Mouse (Mus musculus) stomach, embryonic 16.5 days (tissue): ENCODE measurements around the gene Olfr666. TPM values are rescaled to one million over a fixed set of nuclear protein-coding genes. Genes with fewer than 3 reads are reported as not detected.
"Not testable (repeated sequence)": the region's sequence is repeated elsewhere in the genome, so short reads cannot be mapped to it uniquely, and the experiment has no call there.

Source experiments
- ATAC-seq: fragments of 200-750 bp; cut with Nextera tagmentation; 2 replicates; pipeline ENCODE4 v1.8.0; 2017; ENCODE audit warnings: moderate number of reproducible peaks, moderate TSS enrichment; ENCODE audit not compliant: insufficient read depth, low FRiP score
- H3K27ac ChIP-seq: fragments of 300-500 bp; sonication (generic); 2 replicates; pipeline ENCODE4 v1.5.1; 2014; ENCODE audit warnings: low read length
- H3K27me3 ChIP-seq: fragments of 300-500 bp; sonication (generic); 2 replicates; pipeline ENCODE4 v1.6.1; 2014; ENCODE audit warnings: low read length, control low read depth, mixed read lengths; ENCODE audit not compliant: control insufficient read depth, insufficient read depth
- H3K36me3 ChIP-seq: fragments of 300-500 bp; sonication (generic); 2 replicates; pipeline ENCODE4 v1.6.1; 2014; ENCODE audit warnings: low read length; ENCODE audit not compliant: control insufficient read depth, insufficient read depth
- H3K4me1 ChIP-seq: fragments of 300-500 bp; sonication (generic); 2 replicates; pipeline ENCODE4 v1.6.1; 2014; ENCODE audit warnings: low read length, control low read depth, mixed read lengths; ENCODE audit not compliant: control insufficient read depth, insufficient read depth
- H3K4me2 ChIP-seq: fragments of 300-500 bp; sonication (generic); 2 replicates; pipeline ENCODE4 v1.6.1; 2014; ENCODE audit warnings: low read depth, low read length, mixed read lengths
- H3K4me3 ChIP-seq: fragments of 300-500 bp; sonication (generic); replicated peaks from 2 replicates; pipeline ENCODE4 v1.5.1; 2014; ENCODE audit warnings: mild to moderate bottlenecking, low read length
- H3K9ac ChIP-seq: fragments of 300-500 bp; sonication (generic); 2 replicates; pipeline ENCODE4 v1.6.1; 2014; ENCODE audit warnings: low read length
- H3K9me3 ChIP-seq: fragments of 300-500 bp; sonication (generic); replicated peaks from 2 replicates; pipeline ENCODE4 v1.6.1; 2016; ENCODE audit warnings: low read length, control low read depth; ENCODE audit not compliant: control insufficient read depth
- WGBS: fragments of 180-500 bp; shearing (Covaris S2); extraction: QIAGEN DNeasy Blood & Tissue Kit; methylation state at CpG from one replicate; pipeline ENCODE4 v1.1.7; 2014; 5-methylcytosine and 5-hydroxymethylcytosine counted together
- polyA plus RNA-seq: library from polyadenylated mRNA; unstranded; fragments of >200 nt; fragmentation: Nextera tagmentation; extraction: Ambion mirVana; gene quantifications from 2 replicates; pipeline ENCODE4 v1.2.1, GENCODE M21; 2015

Olfr666 gene
- not detected in 2 replicates for polyA plus RNA-seq

DNA sequence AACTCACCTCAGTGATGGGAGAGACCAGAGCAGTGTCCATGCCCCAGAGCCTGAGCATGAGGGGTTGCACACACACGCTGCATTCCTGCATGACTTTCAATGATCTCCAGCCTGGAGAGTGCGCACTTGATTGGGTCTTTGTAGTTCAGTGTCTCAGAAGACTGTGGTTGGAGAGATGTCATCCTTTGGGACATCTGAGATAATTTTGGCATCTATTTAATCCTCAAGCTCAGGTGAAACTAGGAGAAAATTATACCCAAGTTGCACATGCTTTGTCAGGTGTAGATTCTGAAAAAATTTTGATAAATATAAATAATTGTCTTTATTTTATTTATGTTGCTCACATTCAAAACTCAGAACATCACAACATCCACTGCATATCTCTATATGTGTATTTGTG, at the start of gene Olfr666:
Gene Olfr666 (minus strand): TSS at position 101 of the 400 bp plus-strand sequence.
- 84% methylated on average over 2 of the region's 2 CpGs for WGBS
- Histone ChIP-seq H3K4me1 (no peaks in the 10 kb centered on the region), H3K27ac (no peak within 1 kb of the TSS), H3K9ac (no peak within 1 kb of the TSS), H3K36me3 (no peaks in the 10 kb centered on the region), H3K27me3 (no peaks in the 10 kb centered on the region), H3K4me3 (no peak within 1 kb of the TSS), H3K9me3 (no peaks in the 10 kb centered on the region), H3K4me2 (no peak within 1 kb of the TSS)
- no peak for ATAC-seq

DNA sequence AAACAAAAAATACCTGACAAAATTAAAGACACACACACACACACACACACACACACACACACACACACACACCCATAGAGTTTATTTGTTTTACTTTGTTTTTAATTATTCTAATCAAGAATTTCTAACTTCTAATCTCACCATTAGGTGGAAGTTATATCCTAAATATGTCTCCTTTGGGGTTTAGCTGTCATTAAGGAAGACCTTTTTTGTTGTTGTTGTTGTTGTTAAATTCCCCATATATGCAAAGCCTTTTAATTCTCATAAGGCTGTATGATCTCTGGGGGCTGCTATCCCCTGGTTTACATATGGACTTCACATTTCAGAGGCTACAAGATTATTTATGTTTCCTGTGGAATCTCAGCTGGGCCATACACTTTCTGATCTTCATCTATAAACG, 38.2 kb upstream of the Olfr666 start, which contains the start of gene Olfr669:
Gene Olfr669 (plus strand): TSS at position 301 of the 400 bp plus-strand sequence.
- ATAC-seq, result no peak
- no peak within 1 kb of the TSS for H3K9ac ChIP-seq
- H3K27me3 ChIP-seq, result no peaks in the 10 kb centered on the region
- no peak within 1 kb of the TSS for H3K4me3 ChIP-seq
- no peaks in the 10 kb centered on the region for H3K4me1 ChIP-seq
- WGBS, result 82% methylated on average over 1 of the region's 1 CpGs
- H3K4me2 ChIP-seq, result no peak within 1 kb of the TSS
- no peaks in the 10 kb centered on the region for H3K9me3 ChIP-seq
- no peaks in the 10 kb centered on the region for H3K36me3 ChIP-seq
- no peak within 1 kb of the TSS for H3K27ac ChIP-seq

DNA sequence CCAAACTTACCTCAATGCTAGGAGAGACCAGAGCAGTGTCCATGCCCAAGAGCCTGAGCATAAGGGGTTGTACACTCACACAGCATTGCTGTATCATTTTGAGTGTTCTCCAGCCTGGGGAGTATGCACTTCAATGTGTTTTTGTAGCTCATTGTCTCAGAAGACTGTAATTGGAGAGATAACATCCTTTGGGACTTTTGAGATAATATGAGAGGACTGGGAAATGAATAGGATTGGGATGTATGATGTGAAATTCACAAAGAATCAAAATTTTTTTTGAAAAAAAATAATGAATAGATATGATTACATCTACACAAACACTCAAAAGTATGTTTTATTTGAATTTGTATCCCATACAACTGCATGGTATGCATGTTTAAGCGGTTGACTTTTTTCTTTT, 32.2 kb upstream of the Olfr666 start, which contains the start of gene Olfr668:
Gene Olfr668 (minus strand): TSS at position 101 of the 400 bp plus-strand sequence.
- ATAC-seq, result no peak
- Histone ChIP-seq H3K9me3 (no peaks in the 10 kb centered on the region), H3K4me3 (no peak within 1 kb of the TSS), H3K27ac (no peak within 1 kb of the TSS), H3K4me1 (no peaks in the 10 kb centered on the region), H3K27me3 (no peaks in the 10 kb centered on the region), H3K4me2 (no peak within 1 kb of the TSS), H3K9ac (no peak within 1 kb of the TSS), H3K36me3 (no peaks in the 10 kb centered on the region)
- 60% methylated on average over 1 of the region's 1 CpGs for WGBS

DNA sequence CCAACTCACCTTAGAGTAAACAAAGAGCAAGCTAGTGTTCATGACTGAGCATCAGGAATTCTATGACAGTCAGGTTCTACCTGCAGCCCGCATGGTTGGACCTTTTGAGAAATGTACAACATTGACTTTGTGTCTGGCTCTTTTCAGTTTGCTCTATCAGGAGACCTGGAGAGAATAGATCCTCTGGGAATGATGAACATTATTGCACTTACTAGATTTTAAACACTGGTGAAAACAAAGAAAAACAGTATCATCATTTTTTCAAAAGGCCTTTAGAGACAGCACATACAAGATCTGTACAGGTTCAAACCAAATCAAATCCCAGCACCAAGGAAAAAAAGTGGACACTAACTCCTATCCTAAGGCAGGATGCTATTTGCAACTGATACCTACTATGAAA, 25.6 kb upstream of the Olfr666 start, which contains the start of gene Olfr667:
Gene Olfr667 (minus strand): TSS at position 101 of the 400 bp plus-strand sequence.
- Histone ChIP-seq H3K9ac (no peak within 1 kb of the TSS), H3K4me2 (no peak within 1 kb of the TSS), H3K4me1 (no peaks in the 10 kb centered on the region), H3K36me3 (no peaks in the 10 kb centered on the region), H3K9me3 (no peaks in the 10 kb centered on the region), H3K27me3 (no peaks in the 10 kb centered on the region), H3K27ac (no peak within 1 kb of the TSS), H3K4me3 (no peak within 1 kb of the TSS)
- no peak for ATAC-seq
- 65% methylated on average over 1 of the region's 1 CpGs for WGBS

DNA sequence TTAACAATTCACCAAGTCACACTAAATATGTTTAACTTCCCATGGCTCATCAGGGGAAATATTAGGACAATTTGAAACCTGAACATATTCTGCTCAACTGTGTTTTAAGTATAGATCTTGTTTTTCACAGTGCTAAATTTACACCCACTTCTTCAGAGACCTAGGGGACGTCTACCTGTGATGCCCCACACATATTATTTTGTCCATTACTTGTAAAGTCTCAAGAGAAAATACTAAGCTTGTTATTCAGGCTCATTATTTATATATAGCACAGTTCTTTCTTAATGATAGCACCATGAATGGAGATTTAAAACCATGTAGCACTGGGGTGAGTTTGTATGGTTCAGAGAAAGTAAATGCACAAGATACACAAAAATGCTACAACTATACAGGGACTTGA, 18.0 kb downstream of the Olfr666 start, which contains the start of gene Olfr665:
Gene Olfr665 (plus strand): TSS at position 301 of the 400 bp plus-strand sequence.
- H3K9ac ChIP-seq, result no peak within 1 kb of the TSS
- H3K27me3 ChIP-seq, result no peaks in the 10 kb centered on the region
- no peak within 1 kb of the TSS for H3K4me2 ChIP-seq
- no peaks in the 10 kb centered on the region for H3K9me3 ChIP-seq
- H3K4me3 ChIP-seq, result no peak within 1 kb of the TSS
- H3K36me3 ChIP-seq, result no peaks in the 10 kb centered on the region
- no peak for ATAC-seq
- WGBS, result 51% methylated on average over 1 of the region's 1 CpGs
- no peak within 1 kb of the TSS for H3K27ac ChIP-seq
- H3K4me1 ChIP-seq, result no peaks in the 10 kb centered on the region

DNA sequence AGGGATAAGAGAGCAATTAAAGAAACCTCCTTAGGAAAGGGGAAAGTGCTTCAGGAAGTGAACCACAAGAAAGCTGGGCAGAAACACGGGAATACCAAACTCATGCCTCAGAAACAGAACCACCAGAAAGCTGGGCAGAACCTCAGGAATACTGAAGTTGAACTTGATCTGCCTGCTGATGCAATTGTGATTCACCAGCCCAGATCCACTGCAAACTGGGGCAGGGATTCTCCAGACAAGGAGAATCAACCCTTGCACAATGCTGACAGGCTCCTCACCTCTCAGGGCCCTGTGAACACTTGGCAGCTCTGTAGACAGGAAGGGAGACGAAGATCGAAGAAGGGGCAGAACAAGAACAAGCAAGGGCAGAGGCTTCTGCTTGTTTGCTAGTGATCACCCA, 34.4 kb downstream of the Olfr666 start:
- WGBS, result 76% methylated on average over 3 of the region's 3 CpGs
- Histone ChIP-seq H3K9ac (no peak overlapping the region), H3K36me3 (no peaks in the 10 kb centered on the region), H3K4me3 (no peak overlapping the region), H3K27me3 (no peaks in the 10 kb centered on the region), H3K4me2 (no peak overlapping the region), H3K4me1 (no peaks in the 10 kb centered on the region), H3K27ac (no peak overlapping the region), H3K9me3 (no peaks in the 10 kb centered on the region)
- no peak for ATAC-seq

DNA sequence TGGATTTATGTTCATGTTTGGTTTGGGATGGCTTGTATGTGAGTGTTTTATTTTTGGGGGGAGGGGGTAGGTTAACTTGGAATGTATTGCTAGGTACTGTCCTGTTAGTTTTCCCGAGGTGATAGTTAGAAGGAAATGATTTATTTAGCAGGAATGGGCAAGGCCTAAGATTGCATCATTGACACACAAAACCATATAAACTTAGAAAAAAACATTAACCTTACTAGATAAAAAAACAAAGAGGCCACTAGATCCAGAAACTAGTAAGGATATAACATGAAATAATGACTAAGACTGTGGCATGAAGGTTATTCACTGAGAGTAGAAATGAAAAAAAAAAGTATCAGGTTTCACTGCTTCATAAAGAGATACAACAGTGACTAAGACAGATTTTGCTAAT, 38.1 kb downstream of the Olfr666 start:
- no peaks in the 10 kb centered on the region for H3K36me3 ChIP-seq

DNA sequence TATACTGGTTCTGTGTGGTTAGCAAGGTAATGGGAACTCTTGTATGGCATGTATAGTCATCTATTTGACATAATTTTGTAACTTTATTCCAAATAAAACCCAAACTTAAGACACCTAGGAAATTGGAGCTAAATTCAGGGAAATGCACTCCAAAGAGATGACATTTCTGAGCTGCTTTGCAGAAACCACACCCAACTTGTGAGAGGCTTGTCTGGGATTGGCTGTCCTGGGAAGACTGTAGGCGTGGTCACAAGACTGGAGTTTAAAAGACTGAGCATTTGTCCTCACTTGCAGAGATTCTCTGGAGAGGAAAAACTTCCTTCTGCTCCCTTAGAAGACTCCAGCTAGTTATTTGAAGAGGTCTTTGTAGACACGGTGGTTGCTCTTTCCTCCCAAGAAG, 39.0 kb downstream of the Olfr666 start, which contains the start of gene Usp17la:
Gene Usp17la (plus strand): TSS at position 301 of the 400 bp plus-strand sequence.
- H3K4me3 ChIP-seq, H3K4me1 ChIP-seq, ATAC-seq, H3K27ac ChIP-seq, H3K36me3 ChIP-seq, H3K9me3 ChIP-seq, H3K9ac ChIP-seq, H3K27me3 ChIP-seq, H3K4me2 ChIP-seq: not testable (repeated sequence)
- 75% methylated on average over 2 of the region's 2 CpGs for WGBS

More for the DNA sequence above, 38.1 kb downstream of the Olfr666 start:
- H3K9me3 ChIP-seq, result no peaks in the 10 kb centered on the region
- H3K9ac ChIP-seq, result no peak overlapping the region
- WGBS, result 74% methylated on average over 1 of the region's 1 CpGs
- no peak overlapping the region for H3K4me3 ChIP-seq
- H3K4me2 ChIP-seq, result no peak overlapping the region
- H3K27me3 ChIP-seq, result no peaks in the 10 kb centered on the region
- ATAC-seq, result no peak
- H3K4me1 ChIP-seq, result no peaks in the 10 kb centered on the region
- H3K27ac ChIP-seq, result no peak overlapping the region

DNA sequence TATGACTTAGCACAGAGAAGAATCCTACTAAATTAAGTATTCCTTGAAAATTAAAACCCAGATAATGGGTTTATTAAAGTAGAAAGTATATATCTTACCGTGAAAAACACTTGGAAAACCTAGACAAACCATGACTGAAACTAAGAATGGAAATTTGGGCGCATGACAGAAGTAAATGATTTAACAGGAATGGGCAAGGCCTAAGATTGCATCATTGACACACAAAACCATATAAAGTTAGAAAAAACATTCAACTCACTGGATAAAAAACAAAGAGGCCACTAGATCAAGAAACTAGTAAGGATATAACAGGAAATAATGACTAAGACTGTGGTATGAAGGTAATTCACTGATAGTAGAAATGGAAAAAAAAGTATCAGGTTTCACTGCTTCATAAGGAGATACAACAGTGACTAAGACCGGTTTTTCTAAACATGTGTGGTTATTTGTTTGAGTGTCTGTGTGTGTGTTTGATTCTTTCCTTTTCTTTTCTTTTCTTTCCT, 40.5 kb downstream of the Olfr666 start:
- Histone ChIP-seq H3K4me2 (no peak overlapping the region), H3K9ac (no peak overlapping the region), H3K36me3 (no peaks in the 10 kb centered on the region), H3K4me3 (no peak overlapping the region), H3K27me3 (no peaks in the 10 kb centered on the region), H3K9me3 (no peaks in the 10 kb centered on the region), H3K4me1 (no peaks in the 10 kb centered on the region), H3K27ac (no peak overlapping the region)
- 78% methylated on average over 3 of the region's 3 CpGs for WGBS
- ATAC-seq, result no peak
